Mouse (Mus musculus): ENCODE measurements around the gene Fras1. TPM values are rescaled to one million over a fixed set of nuclear protein-coding genes. Genes with fewer than 3 reads are reported as not detected.

Fras1 gene
- total and polyA plus RNA-seq, 3 experiments: 2.1 to 5.8 (median 5.4) TPM

- TF ChIP-seq SMC3 (IDR thresholded peaks at IDR 0.05; ENCODE audit: low read depth, low read length) (no peak), NELFE (IDR thresholded peaks at IDR 0.05; ENCODE audit: low read depth, low read length) (no peak), ZMIZ1 (IDR thresholded peaks at IDR 0.05; ENCODE audit: low read depth, low read length) (no peak), BHLHE40 (IDR thresholded peaks at IDR 0.05; ENCODE audit: low read depth, low read length) (no peak), GABPA (IDR thresholded peaks at IDR 0.05; ENCODE audit: insufficient replicate concordance, low read depth, low read length) (no peak), ZC3H11A (IDR thresholded peaks at IDR 0.05; ENCODE audit: low read depth, low read length) (no peak), POLR2AphosphoS2 (IDR thresholded peaks at IDR 0.05; ENCODE audit: low read depth, low read length) (no peak), PAX5 (IDR thresholded peaks at IDR 0.05; ENCODE audit: low read length) (no peak), MYC (IDR thresholded peaks at IDR 0.05; ENCODE audit: low read depth, low read length) (no peak), NRF1 (IDR thresholded peaks at IDR 0.05; ENCODE audit: low read depth, low read length) (no peak), ETS1 (conservative IDR thresholded peaks at IDR 0.05; ENCODE audit: low read depth, low read length) (no peak), TCF12 (IDR thresholded peaks at IDR 0.05; ENCODE audit: low read depth, low read length) (no peak), RCOR1 (conservative IDR thresholded peaks at IDR 0.05; ENCODE audit: low read depth, low read length) (no peak), TBP (conservative IDR thresholded peaks at IDR 0.05; ENCODE audit: low read depth, low read length) (no peak), IRF4 (IDR thresholded peaks at IDR 0.05; ENCODE audit: low read depth, low read length) (no peak)
- H3K27me3 ChIP-seq (replicated peaks): no peaks in the 10 kb centered on the region
- H3K27ac ChIP-seq (ENCODE audit: insufficient read depth, low read depth): no peak overlapping the region
- H3K9me3 ChIP-seq (replicated peaks; ENCODE audit: low read length): no peaks in the 10 kb centered on the region
- no peak for DNase-seq (ENCODE audit: extremely low read depth)
- H3K4me2 ChIP-seq (ENCODE audit: insufficient read depth, low read depth, poor library complexity, severe bottlenecking): no peak overlapping the region
- in situ Hi-C loops (cut with MboI; ENCODE audit: low pct_ligation_motif_present, low pct_unique_long_range_greater_than_20kb, low sequenced_read_pairs) (no loop called here), dilution Hi-C loops (cut with MboI; ENCODE audit: extremely low pct_ligation_motif_present, extremely low pct_unique_long_range_greater_than_20kb, low sequenced_read_pairs) (no loop called here)
- peaks cover 0 to 26% of the 10 kb centered on the region in 2 experiments for H3K36me3 ChIP-seq (replicated peaks in 1 of 2; ENCODE audit: control insufficient read depth in 1 of 2, insufficient read depth in 1 of 2, low read length in 1 of 2)
- no peak overlapping the region for H3K4me3 ChIP-seq (replicated peaks in 1 of 3; ENCODE audit: low read depth in 2 of 3, low read length in 2 of 3, poor library complexity in 1 of 3)
- H3K79me2 ChIP-seq (replicated peaks; ENCODE audit: control insufficient read depth, extremely low read depth, insufficient read depth, poor library complexity, severe bottlenecking): no peaks in the 10 kb centered on the region
- H3K4me1 ChIP-seq (ENCODE audit: control insufficient read depth in 1 of 2, insufficient read depth in 2 of 2): peaks cover 0 to 7% of the 10 kb centered on the region in 2 experiments; a peak in 1 of 4 replicates
- H3K9ac ChIP-seq (ENCODE audit: insufficient read depth, low read depth): no peak overlapping the region
These were observed 267.5 kb downstream of the Fras1 start for GRCm38 (mm10) chr5:96641297-96641696.

DNA sequence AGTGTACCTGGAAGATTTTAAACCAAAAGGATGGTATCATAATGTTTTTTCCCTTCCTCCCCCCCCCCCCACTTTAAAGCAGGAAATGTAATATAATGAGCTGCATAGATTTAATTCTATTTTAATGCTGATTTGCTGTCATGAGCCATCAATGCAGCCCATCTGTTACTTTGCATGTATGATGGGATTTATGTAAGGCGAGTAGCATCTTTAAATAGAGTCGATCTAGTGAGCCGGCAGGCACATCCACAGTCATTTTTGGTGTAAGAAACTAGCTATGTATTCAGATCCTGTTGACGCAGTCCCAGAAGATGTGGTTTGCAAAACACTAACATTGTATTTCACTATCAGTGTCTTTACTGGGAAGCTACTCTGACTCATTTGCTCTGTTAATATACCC is 301.9 kb downstream of the Fras1 start:
- dilution Hi-C loops (cut with MboI; ENCODE audit: extremely low pct_ligation_motif_present, extremely low pct_unique_long_range_greater_than_20kb, low sequenced_read_pairs): no loop called here

More for the DNA sequence above, 301.9 kb downstream of the Fras1 start:
- TF ChIP-seq ZC3H11A (IDR thresholded peaks at IDR 0.05; ENCODE audit: low read depth, low read length): no peak
- no peak for TF ChIP-seq UBTF (IDR thresholded peaks at IDR 0.05; ENCODE audit: low read depth, low read length)
- no peak for TF ChIP-seq USF1 (IDR thresholded peaks at IDR 0.05; ENCODE audit: low read depth, low read length)
- TF ChIP-seq MAZ (IDR thresholded peaks at IDR 0.05; ENCODE audit: low read depth, low read length): no peak
- TF ChIP-seq MEF2A (IDR thresholded peaks at IDR 0.05; ENCODE audit: borderline replicate concordance, low read depth, low read length): no peak
- no peak for TF ChIP-seq BHLHE40 (IDR thresholded peaks at IDR 0.05; ENCODE audit: low read depth, low read length)
- no peak for TF ChIP-seq JUND (conservative IDR thresholded peaks at IDR 0.05; ENCODE audit: low read depth, low read length)
- TF ChIP-seq SIN3A (IDR thresholded peaks at IDR 0.05; ENCODE audit: low read length): no peak
- TF ChIP-seq TCF12 (IDR thresholded peaks at IDR 0.05; ENCODE audit: low read depth, low read length): no peak
- no peak for TF ChIP-seq MAX (IDR thresholded peaks at IDR 0.05; ENCODE audit: low read length)
- TF ChIP-seq EP300 (IDR thresholded peaks at IDR 0.05; ENCODE audit: low read length): no peak
- no peak for TF ChIP-seq POLR2A (IDR thresholded peaks at IDR 0.05; ENCODE audit: low read depth, low read length)
- no peak for TF ChIP-seq USF2 (conservative IDR thresholded peaks at IDR 0.05; ENCODE audit: low read depth, low read length)
- TF ChIP-seq KAT2A (IDR thresholded peaks at IDR 0.05; ENCODE audit: insufficient replicate concordance, low read length): no peak
- no peak for TF ChIP-seq HCFC1 (IDR thresholded peaks at IDR 0.05; ENCODE audit: low read depth, low read length)
- TF ChIP-seq TBP (conservative IDR thresholded peaks at IDR 0.05; ENCODE audit: low read depth, low read length): no peak
- TF ChIP-seq ZKSCAN1 (IDR thresholded peaks at IDR 0.05; ENCODE audit: borderline replicate concordance, low read depth, low read length): no peak
- no peak for TF ChIP-seq GABPA (IDR thresholded peaks at IDR 0.05; ENCODE audit: insufficient replicate concordance, low read depth, low read length)
- H3K4me2 ChIP-seq (ENCODE audit: insufficient read depth, low read depth, poor library complexity, severe bottlenecking): no peak overlapping the region
- no peak overlapping the region for H3K27ac ChIP-seq (ENCODE audit: insufficient read depth, low read depth)
- DNase-seq (ENCODE audit: extremely low read depth): no peak
- no peaks in the 10 kb centered on the region for H3K27me3 ChIP-seq (replicated peaks)
- H3K4me3 ChIP-seq (replicated peaks in 1 of 3; ENCODE audit: low read depth in 2 of 3, low read length in 2 of 3, poor library complexity in 1 of 3): no peak overlapping the region
- H3K4me1 ChIP-seq (ENCODE audit: control insufficient read depth in 1 of 2, insufficient read depth in 2 of 2): peaks cover 0 to 13% of the 10 kb centered on the region in 2 experiments; a peak in 2 of 4 replicates
- H3K36me3 ChIP-seq (replicated peaks in 1 of 2; ENCODE audit: control insufficient read depth in 1 of 2, insufficient read depth in 1 of 2, low read length in 1 of 2): peaks cover 0 to 12% of the 10 kb centered on the region in 2 experiments
- in situ Hi-C loops (cut with MboI; ENCODE audit: low pct_ligation_motif_present, low pct_unique_long_range_greater_than_20kb, low sequenced_read_pairs): no loop called here
- H3K79me2 ChIP-seq (replicated peaks; ENCODE audit: control insufficient read depth, extremely low read depth, insufficient read depth, poor library complexity, severe bottlenecking): no peaks in the 10 kb centered on the region
- H3K9me3 ChIP-seq (replicated peaks; ENCODE audit: low read length): no peaks in the 10 kb centered on the region
- no peak overlapping the region for H3K9ac ChIP-seq (ENCODE audit: insufficient read depth, low read depth)
